Mouse (Mus musculus): ENCODE data around the gene Slc9a5. TPM values are rescaled to one million over a fixed set of nuclear protein-coding genes. Genes with fewer than 3 reads are reported as not detected.

The Slc9a5 gene
- total and polyA plus RNA-seq, 3 experiments = 0.95 to 4.5 (median 3.1) TPM

DNA sequence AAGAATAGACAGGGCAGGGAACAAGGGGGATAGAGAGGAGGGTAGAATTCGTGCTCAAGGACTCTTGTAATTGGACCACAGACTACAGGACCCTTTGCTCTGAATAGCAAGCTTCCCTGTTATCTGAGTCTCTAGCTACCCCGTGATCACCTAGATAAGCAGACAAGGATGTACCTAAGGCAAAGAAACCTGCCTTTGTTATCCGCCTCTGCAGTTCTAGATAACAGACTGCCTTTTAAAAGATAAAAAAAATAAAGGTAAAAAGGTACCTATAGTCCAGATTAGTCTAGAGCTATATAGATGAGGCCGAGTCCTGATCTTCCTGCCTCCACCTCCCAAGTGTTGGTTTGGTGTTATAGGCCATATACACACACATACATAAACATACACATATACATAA is 5.9 kb upstream of the Slc9a5 start:
- in situ Hi-C loops (cut with MboI; ENCODE audit: low pct_ligation_motif_present, low pct_unique_long_range_greater_than_20kb, low sequenced_read_pairs) (no loop called here), dilution Hi-C loops (cut with MboI; ENCODE audit: extremely low pct_ligation_motif_present, extremely low pct_unique_long_range_greater_than_20kb, low sequenced_read_pairs) (no loop called here)
- Histone ChIP-seq H3K27ac (ENCODE audit: insufficient read depth, low read depth) (no peak overlapping the region), H3K9ac (ENCODE audit: insufficient read depth, low read depth) (no peak overlapping the region), H3K36me3 (replicated peaks in 1 of 2; ENCODE audit: control insufficient read depth in 1 of 2, insufficient read depth in 1 of 2, low read length in 1 of 2) (peaks cover 0 to 5% of the 10 kb centered on the region in 2 experiments), H3K9me3 (replicated peaks; ENCODE audit: low read length) (no peaks in the 10 kb centered on the region), H3K27me3 (replicated peaks) (no peaks in the 10 kb centered on the region), H3K4me1 (ENCODE audit: control insufficient read depth in 1 of 2, insufficient read depth in 2 of 2) (peaks cover 15 to 48% of the 10 kb centered on the region in 2 experiments), H3K4me3 (replicated peaks in 1 of 3; ENCODE audit: low read depth in 2 of 3, low read length in 2 of 3, poor library complexity in 1 of 3) (no peak overlapping the region), H3K4me2 (ENCODE audit: insufficient read depth, low read depth, poor library complexity, severe bottlenecking) (no peak overlapping the region), H3K79me2 (replicated peaks; ENCODE audit: control insufficient read depth, extremely low read depth, insufficient read depth, poor library complexity, severe bottlenecking) (no peaks in the 10 kb centered on the region; the same call in 1 of the 2 replicates)
- no peak for DNase-seq (ENCODE audit: extremely low read depth)
- TF ChIP-seq POLR2AphosphoS2 (IDR thresholded peaks at IDR 0.05; ENCODE audit: low read depth, low read length) = no peak
- no peak for TF ChIP-seq TCF12 (IDR thresholded peaks at IDR 0.05; ENCODE audit: low read depth, low read length)
- no peak for TF ChIP-seq ZC3H11A (IDR thresholded peaks at IDR 0.05; ENCODE audit: low read depth, low read length)
- TF ChIP-seq ZNF384 (IDR thresholded peaks at IDR 0.05; ENCODE audit: low read depth, low read length) = no peak

GRCm38 (mm10) chr8:105343791-105344574 is 4.7 kb upstream of the Slc9a5 start:
- H3K4me2 ChIP-seq (ENCODE audit: insufficient read depth, low read depth, poor library complexity, severe bottlenecking) = no peak overlapping the region
- no peaks in the 10 kb centered on the region; the same call in 1 of the 2 replicates for H3K79me2 ChIP-seq (replicated peaks; ENCODE audit: control insufficient read depth, extremely low read depth, insufficient read depth, poor library complexity, severe bottlenecking)
- no peak for TF ChIP-seq MAX (IDR thresholded peaks at IDR 0.05; ENCODE audit: low read length)
- no peak for TF ChIP-seq RAD21 (IDR thresholded peaks at IDR 0.05; ENCODE audit: low read depth, low read length)
- no peak for TF ChIP-seq NELFE (IDR thresholded peaks at IDR 0.05; ENCODE audit: low read depth, low read length)
- no peak for TF ChIP-seq MAFK (IDR thresholded peaks at IDR 0.05; ENCODE audit: insufficient replicate concordance, low read length)
- no peak for TF ChIP-seq CHD2 (IDR thresholded peaks at IDR 0.05; ENCODE audit: low read length)
- TF ChIP-seq NRF1 (IDR thresholded peaks at IDR 0.05; ENCODE audit: low read depth, low read length) = no peak
- TF ChIP-seq SMC3 (IDR thresholded peaks at IDR 0.05; ENCODE audit: low read depth, low read length) = no peak
- no peak for TF ChIP-seq GABPA (IDR thresholded peaks at IDR 0.05; ENCODE audit: insufficient replicate concordance, low read depth, low read length)
- no peak for TF ChIP-seq IRF4 (IDR thresholded peaks at IDR 0.05; ENCODE audit: low read depth, low read length)
- no peak for TF ChIP-seq ELF1 (IDR thresholded peaks at IDR 0.05; ENCODE audit: low read depth, low read length)
- no peak for TF ChIP-seq ETS1 (conservative IDR thresholded peaks at IDR 0.05; ENCODE audit: low read depth, low read length)
- DNase-seq (ENCODE audit: extremely low read depth) = no peak
- no peak overlapping the region for H3K9ac ChIP-seq (ENCODE audit: insufficient read depth, low read depth)
- H3K4me3 ChIP-seq (replicated peaks in 1 of 3; ENCODE audit: low read depth in 2 of 3, low read length in 2 of 3, poor library complexity in 1 of 3) = no peak overlapping the region
- no peak overlapping the region for H3K27ac ChIP-seq (ENCODE audit: insufficient read depth, low read depth)
- dilution Hi-C loops (cut with MboI; ENCODE audit: extremely low pct_ligation_motif_present, extremely low pct_unique_long_range_greater_than_20kb, low sequenced_read_pairs) = no loop called here
- peaks cover 7% of the 10 kb centered on the region for H3K27me3 ChIP-seq (replicated peaks)
- no peaks in the 10 kb centered on the region for H3K36me3 ChIP-seq (replicated peaks in 1 of 2; ENCODE audit: control insufficient read depth in 1 of 2, insufficient read depth in 1 of 2, low read length in 1 of 2)
- in situ Hi-C loops (cut with MboI; ENCODE audit: low pct_ligation_motif_present, low pct_unique_long_range_greater_than_20kb, low sequenced_read_pairs) = no loop called here
- H3K4me1 ChIP-seq (ENCODE audit: control insufficient read depth in 1 of 2, insufficient read depth in 2 of 2) = peaks cover 15 to 44% of the 10 kb centered on the region in 2 experiments
- H3K9me3 ChIP-seq (replicated peaks; ENCODE audit: low read length) = no peaks in the 10 kb centered on the region
